Mouse (Mus musculus): ENCODE data around the gene Utrn.
A peak's percentile ranks its signal among the peaks of the same experiment; 100 is the strongest.

Gene Utrn

DNA sequence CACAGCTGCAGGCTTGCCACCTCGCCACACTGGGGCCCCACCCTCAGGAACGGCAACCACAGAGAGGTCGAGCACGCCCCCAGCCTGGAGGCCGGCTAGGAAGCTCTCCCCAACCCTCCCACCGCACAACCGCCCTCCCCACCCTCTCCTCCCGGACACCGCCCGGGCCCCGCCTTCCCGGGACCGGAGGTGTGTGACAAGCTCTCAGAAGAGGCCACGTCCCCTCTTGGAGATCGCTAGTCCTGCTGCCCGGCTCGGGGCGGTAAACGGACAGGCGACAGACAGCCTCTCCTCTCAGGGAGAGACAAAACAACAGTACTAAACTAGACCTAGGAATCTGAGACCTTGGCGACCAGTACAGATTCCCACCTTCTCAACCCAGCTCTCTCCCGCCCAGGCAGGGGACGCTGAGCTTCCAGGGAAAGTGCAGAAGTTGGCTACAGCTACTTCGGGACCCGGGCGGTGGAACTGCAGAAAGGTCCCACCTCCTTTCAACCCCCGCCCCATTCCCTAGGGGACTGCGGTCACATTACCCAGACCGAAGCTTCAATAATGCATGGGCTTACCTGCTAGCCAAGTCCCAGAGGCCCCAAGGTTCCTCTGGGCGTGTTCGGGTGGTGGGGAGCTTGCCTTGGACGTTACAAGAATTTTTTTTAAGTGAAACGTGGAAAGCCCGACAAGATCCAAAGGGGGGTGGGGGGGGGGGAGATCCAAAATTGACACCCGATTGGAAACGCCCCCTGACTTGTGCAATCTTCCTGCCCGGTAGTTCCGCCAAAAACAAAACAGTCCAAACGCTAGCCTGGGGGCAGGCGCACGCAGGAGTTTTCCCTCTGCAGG lies 756 bp downstream of the Utrn start:
- DNase-seq = peak; percentile 70

DNA sequence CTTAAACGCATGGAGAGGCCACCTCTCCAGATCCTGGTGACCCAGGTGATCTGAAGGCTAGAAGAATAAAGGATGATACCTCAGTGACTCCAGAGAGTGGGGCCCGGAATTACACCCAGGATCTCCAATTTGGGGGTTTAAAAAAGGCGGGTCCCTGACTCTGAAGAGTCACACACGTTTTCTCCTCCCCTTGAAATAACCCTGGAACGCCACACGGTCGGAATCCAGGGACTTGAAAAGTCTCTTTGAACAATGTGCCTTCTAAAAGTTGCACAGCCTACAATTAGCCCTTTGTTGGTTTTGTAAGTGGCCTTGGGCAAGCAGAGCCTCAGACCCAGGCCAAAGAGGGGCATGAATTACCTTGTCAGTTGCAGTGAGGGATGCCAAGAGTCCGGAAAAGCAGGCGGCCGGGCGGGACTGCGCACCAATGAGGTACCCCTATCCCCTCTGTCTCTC lies 1.4 kb downstream of the Utrn start:
- peak; percentile 36 for DNase-seq

DNA sequence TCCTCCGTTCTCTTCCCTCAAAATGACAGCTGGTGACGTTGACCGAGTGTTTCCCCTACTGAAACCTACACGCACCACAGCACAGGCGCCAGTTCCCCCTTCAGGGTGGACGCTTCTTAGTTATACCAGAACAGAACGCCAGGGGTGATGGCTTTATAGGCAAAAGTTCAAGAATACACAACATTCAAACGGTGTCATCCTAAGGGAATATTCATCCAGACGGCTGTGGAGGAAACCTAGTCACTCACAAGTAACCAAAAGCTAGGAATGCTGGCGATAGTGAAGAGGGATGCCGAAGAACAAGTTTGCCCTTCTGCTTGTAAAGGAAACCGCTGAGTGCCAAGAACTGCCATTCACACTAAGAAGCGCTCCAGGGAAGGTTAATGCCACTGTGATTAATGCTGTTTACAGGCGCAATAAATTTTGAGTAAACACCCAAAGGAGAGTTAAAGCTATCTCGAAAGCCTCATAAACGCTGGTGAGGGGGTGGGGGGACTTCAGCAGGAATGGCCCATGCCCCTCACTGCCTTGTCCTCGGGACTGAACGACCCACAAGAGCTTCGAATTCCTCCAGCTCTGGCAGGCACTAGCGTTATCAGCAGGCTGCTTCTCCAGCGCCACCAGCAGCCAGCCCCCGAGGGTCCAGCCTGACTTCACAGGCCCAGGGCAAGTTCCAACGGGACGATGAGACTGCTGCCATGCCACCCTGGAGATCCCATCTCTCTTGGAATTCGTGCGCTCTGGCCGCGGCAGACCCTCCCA lies 2.0 kb downstream of the Utrn start:
- no peak for DNase-seq

DNA sequence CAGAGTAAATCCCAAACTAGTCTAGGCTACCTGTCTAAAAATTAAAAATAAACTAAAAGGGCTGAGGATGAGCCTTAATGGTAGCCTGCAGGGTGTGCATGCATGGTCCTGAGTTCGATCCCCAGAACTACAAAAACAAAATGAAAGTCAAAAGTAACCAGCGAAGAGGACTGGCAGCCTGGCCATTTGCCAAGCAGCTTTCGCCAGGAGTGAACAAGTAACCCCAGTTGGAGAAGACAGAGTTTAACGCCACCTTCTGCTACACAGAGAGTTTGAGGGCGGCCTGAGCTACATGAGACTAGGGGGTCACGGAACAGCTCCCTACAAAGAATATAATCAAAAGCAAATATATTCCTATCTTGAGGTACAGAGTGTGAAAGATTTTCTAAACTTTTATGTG lies 4.0 kb downstream of the Utrn start:
- DNase-seq = no peak

DNA sequence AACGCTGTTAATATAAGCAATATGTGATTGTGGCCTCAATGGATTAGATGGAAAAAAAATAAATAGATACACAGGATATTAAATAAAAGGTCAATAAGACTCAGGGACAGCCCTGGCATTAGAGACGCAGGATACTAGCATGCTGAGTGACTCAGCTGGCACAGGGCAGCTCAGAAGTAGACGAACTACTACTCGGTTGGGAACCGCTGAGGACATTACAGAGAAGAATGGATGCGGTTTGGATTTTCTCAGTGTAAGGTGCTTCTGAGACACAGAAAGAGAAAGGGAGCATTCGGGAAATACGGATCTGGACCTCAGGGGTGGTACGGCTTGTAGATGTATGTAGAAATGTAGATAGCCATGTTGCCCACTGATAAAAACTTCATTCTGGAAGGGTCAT lies 5.6 kb downstream of the Utrn start:
- no peak for DNase-seq

DNA sequence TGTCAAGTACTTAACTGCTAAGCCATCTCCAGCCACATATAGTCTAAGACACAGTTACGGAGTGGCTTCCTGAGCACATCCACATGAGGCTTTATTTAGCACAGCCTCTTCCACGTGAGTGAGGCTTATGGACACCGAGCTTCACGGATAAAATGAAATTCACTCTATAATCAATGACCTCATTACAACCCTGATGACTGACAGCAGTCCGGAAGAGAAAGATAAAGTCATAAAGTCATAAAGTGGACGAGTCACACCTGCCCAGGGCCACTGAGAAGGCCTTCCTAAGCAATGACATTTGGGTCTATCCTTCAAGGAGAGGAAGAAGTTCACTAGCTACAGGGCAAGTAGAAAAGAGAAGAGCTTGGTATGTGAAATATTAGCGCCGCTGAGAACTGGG lies 7.1 kb downstream of the Utrn start:
- no peak for DNase-seq

DNA sequence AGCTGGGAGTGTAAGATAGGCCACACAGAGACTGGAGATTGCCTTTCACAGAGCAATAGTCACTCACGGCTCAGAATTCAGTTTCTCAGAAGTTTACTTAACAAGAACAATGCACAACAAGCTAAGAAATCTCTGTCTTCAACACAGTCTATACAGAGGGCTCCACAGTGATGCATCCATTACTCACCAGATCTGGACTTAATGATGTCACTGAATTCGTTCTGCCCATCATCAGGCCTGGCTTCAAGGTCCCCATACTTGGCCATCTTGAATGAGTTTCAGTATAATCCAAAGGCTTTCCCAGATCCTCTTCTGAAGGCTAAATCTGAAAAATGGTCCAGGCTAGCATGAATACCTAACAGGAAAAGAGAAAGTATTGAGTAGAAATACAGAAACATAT lies 7.8 kb downstream of the Utrn start:
- no peak for DNase-seq

DNA sequence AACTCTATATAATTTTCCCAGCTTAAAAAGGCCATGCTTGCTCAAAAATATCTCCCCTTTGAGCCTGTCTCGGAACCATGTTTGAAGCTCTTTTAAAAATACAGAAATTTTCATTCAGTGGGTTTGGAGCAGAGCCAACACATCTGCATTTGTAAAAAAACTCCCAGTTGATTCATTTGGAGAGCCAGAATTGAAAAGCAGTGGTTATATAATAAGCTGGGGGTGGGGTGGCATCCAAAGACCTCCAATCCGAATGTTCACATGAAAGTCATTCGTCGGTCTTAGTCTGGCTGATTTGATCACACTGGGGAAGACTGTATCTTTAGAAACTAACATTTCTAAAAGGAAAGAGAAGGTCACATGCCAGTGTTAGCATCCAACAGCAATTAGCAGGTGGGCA lies 8.4 kb downstream of the Utrn start:
- DNase-seq = no peak

DNA sequence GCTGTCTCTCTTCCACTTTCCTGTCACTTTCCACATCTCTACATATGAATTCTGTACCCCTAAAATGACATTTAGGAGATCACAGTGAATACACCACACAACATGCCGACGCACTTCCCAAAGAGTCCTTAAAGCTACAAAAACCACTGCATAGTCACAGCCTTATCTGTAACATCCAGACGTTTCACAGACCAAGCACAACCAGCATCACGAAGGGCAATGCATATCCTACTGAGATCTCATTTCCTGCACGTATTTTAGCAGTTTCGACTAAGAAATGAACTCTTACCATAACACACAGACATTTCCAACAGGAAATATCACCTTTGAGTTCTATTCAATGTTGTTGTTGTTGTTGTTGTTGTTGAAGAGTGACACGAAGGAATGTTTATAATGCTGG lies 8.8 kb downstream of the Utrn start:
- no peak for DNase-seq

DNA sequence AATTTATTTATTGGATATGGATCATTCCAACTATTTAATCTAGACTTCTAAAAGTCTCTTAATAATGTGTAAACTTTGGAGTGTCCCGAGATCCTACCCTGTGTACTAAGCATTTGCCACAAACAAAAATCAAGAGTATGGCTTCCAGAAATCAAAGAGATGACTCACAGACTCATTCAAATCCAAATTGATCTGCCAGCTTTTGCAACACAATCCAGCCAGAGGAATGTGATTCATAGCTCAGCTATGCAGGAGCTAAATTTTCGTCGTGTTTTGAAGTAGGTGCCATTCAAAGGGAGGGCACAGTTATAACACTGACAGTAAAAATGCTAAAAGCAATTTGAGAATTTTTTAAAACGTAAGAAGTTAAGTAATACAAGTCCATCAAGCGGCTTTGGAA lies 11.1 kb downstream of the Utrn start:
- DNase-seq = no peak

DNA sequence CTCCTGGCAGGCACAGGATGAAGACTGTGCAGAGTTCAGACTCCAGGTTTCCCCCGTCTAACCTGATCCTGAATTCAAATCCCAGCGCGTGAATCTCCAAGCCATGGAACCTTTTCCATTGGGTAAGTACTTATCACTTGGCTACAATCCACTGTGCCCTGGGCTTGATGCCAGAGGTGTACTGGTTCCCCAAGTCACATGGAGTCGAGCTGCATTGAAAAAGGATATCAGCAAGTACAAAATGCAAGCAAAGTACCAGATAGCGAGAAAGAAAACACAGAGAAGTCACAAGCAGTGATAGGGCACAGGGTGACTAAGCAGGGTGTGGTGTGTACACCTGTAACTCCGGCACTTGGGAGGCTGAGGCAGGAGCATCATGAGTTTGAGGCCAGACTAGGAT lies 14.9 kb downstream of the Utrn start:
- DNase-seq = peak; percentile 47

DNA sequence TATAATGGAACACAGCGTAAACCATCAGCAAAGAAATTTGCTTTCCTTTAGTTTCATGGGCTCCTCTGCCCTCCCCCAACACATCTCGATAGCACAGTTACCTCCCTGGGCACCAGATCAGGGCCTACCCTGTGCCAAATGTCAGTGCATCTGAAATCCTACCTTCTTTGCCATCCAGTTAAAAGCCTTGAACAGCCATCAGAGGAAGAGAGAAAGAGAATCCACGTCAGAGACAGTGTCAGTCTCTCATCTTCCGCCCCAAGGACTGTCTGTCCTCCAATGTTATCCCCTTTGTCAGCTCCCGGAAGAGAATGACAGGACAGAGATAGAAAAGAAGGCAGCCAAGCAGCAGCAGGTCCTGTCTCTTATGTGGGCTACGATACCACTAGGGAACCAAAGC lies 15.4 kb downstream of the Utrn start:
- peak; percentile 45 for DNase-seq

DNA sequence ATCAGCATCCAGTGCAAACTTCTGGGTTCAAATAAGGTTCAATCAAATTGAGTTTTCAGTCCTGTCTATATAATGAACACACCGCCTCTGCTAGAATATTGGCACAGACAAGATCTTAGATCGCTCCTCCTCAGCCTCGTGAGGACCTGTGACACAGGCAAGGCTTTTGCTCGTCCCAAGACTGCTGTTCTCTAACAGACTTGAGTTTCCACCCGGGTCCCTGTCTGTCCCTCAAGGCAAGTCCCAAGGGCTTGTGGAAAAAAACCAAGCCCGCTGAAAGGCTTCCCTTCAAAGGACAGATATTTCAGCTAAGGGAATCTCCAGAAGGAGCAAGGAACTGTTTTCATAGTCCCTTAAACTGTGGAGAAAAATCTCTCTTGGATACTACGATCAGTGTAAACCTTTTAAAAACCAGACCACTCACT lies 16.0 kb downstream of the Utrn start:
- no peak for DNase-seq

DNA sequence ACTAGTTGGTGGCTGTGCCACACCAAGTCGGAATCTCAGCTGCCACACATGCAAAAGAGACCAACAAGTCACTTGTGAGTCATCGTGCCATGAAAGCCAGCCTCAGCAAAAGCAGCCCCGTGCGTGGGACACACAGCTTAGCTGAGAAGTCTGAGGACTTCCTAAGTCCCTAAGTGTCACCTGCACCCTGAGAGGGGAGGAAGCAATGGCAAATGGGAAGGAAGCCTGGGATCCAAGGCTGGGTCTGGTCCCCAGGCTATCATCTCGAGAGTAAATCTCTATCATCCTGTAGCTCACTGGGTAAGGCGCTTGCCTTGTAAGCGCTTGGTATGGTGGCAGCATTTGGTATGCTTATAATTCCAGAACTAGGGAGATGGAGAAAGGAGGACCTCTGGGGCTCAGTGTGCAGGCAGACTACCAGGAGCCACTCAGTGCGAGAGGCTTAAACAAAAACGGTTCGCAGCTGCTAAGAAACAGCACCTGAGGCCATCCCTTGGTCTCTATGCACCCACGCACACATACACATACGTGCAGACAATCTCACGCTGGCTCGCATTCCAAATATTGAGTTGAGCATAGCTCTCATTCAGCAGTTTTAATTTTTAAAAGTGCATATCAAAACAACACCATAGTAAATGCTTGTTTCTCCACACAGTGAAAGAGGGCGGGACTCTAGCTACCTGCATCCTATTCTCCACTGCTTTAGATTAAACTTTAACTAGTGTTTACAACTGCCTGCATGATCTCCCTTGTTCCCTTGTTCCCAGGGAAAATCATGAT lies 16.6 kb downstream of the Utrn start:
- DNase-seq = no peak

DNA sequence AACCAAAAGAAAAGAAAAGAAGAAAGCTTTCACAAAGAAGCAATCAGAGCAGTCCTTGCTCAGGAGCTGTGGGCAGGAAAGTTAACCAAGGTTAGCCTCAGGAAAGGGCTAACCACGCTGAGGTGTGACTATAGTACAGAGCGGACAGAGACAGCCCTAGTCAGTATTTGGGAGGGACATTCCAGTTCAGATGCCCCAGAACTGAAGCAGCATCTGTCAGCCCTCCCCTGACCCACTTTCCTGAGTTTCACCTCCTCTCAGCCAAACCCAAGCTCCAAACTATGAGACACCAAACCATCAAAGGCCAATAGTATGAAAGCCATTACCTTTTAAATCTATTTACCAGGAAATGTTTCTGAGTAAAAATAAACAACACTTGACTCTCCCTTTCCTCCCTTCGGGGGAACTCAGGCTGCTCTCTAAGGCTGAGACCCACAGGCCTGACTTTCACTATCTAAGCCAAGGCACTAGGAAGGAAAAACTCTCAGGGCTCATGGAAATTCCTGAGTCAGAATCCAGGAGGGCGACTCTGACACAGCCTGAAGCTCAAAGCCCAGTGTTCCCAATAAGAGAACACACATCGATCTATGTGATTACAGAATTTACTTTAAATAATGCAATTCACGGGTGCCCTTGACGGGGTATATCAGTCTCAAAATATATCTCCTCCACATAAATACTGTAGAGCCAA lies 18.2 kb downstream of the Utrn start:
- DNase-seq = no peak

DNA sequence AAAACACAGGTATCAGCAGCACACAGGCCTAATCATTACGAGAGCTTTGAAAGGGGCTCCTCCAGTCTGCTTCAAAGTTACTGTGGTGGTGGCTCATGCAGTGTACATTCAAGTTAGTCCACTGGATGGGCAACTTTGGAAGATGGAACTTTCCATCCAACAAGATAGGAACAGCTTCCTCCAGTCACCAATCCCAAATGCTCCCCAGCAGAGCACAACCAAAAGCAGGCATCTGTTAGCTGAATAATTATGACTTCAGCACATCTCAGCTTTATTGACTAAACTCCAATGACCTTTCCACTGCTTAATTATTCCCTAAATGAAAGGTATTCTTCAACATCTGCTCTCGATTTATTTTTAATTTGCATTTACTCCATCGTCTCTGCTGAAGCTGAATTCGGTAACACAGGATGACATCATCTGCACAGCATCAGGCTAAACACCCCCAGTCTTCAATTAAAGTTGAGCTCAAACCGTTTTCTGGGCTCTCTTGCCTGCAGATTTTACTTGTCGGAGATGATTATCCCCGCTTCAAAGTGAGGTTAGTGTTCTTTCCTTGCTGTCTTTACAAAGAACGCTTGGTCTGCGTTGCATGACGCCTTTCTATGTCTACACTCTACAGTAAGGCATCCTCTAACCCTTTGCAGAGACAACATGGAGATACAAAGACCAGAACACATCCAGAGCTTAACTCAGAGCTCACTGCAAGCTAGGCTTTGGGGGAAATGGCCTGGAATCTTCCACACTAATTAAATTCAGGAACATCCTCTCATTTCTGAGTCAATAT lies 20.6 kb downstream of the Utrn start:
- DNase-seq = no peak

DNA sequence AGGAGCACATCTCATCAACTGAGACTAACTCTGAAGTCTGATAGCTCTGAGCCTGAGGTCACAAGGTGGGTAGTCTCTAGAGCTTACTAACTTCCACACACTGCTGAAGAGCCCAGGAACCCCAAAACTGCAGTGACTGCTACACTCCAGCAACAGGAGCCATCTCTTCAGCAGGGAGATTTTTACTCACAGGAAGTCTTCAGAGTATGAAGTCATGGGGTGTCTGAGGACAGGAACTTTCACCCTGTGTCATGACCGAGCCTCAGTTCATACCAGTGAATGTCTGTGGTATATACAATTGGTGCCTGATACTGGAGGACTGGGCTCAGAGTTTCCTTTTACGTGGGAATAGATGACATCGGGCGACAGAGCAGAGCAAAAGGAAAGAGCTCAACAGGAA lies 26.6 kb downstream of the Utrn start:
- no peak for DNase-seq

DNA sequence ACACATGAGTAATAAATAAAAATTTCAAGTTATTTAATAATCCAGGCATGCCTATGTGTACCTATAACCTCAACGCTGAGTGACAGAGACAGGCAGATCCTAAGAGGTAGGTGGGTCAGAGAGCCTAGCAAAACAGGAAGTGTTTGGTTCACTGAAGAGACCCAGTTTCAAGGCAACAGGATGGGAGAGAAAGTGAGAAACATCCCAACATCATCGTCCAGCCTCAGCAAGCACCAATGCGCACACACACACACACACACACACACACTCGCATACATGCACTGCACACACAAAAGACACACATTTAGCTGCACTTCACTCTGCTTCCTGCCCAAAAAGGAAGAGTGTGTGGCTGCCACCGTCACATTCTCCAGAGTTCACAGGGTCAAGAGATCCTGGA lies 27.7 kb downstream of the Utrn start:
- no peak for DNase-seq

DNA sequence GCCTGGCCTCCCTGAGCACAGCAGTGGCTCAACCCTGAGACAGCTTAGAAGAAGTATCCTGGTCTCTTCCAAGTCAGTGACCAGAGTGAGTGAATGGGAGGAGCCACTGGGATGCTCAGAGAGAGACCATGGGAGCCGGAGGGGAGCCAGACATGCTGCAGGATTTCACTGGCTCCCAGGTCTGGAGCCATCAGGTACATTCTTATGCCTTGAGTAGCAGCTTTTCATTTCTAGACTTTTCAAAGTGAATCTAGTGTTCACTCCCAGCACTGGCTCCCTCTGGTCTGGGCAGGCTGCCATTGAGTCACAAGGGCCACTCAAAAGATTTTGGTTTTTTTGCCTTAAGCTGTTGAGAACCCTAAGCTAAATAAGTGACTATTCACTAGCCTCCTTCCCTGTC lies 31.5 kb downstream of the Utrn start:
- no peak for DNase-seq

DNA sequence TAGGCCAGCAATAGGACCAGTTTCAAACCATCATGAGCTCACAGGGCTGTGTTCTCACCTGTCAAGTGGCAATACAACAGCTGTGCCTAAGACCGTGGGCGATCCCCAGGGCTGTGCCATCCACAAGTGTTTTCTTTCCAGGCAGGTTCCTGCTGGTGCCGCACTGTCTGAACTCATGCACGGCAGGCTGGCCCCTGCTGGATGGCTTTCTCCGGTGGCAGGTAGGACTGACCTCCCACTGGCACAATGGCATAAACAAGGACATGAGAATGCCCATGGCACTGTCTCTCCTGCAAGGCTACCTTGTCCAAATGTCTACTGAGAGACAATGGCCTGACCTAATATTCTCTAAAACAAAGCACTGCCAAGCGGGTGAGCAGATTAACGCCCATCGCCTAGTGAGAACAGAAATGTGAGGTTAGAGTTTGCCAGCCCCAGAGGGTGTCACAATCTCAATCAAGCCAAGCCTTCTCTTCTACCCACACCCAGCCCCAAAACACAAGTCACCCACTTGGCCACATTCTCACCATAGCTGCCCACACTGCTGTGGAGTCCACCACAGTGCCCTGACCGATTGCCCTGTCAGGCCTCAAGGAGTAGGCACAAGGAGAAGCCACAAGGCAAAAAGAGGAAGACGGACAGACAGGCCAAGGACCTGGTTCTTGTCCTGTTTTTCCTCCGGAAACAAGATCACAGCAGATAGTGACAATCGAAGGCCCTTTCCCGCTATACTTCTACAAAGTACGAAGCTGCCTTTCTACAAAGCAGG lies 32.9 kb downstream of the Utrn start:
- DNase-seq = peak; percentile 55

DNA sequence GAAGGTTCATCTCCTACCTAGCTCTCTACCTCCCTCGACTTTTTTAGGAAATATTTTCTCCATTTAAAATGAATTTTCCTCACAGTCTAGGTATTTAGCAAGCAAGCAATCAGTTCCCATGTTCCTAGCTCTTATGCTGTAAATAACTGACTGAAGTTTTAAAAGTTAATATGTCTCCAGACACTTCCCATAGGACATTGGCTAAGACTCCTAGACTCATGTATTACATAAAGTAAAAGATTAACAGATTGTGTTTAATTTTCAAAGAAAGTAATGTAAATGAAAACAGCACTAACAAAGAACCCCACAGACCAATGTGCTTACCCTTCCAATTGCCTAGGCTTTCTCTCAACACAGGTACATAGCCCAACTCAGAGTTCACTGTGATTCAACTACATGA lies 35.0 kb downstream of the Utrn start:
- DNase-seq = no peak
